Mouse (Mus musculus) cerebellum, postnatal 14 days (tissue): ENCODE measurements at regions not wholly inside any gene's neighbourhood (a gene's known extent, or its start where the extent isn't known, plus 50 kb on each side); places are given as distances from the start of the nearest gene placed in this dataset.

Experiments
- DNase-seq, 2 experiments: peaks; one replicate each; pipeline ENCODE4 v3.0.0; 2021; ENCODE audit warnings: mixed read lengths in 2 of 2

DNA sequence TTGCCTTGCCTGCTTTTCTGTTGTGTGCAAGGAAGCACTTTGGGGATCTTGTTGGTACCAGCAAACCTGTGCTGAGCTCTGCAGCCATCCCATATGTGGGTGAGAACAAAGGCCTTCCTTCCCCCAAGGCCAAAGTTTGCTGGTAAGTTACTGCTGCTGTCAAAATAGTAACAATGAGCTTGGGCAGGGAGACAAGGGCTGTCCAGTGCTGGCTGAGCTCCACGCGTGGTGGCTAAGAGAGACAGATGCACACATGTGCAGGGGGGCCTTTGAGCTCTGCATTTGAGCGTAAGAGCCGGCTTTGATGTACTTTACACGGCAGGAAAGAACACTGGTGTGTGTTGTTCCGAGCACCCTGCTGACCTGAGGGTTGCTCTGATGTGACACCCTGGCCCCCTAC is 132.2 kb upstream of the Runx1 start:
- no peak for DNase-seq

DNA sequence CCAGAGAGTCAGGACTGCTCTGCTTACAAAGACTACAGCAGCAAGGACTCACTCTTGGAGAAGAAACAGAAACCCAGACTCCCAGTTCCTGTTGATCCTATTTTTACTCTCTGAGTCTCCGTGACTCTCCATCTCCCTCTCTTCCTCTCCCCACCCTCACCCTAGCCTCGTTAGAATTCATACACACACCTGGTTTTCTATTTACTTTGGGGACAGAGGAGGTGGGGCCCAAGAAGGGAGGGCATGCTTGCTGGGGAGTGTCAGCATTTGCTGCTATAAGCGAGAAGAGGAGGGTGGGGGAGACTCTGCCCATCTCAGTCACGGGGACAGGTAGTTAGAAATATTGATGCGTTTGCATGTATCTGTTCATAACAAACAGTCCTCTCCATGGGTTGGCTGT is 129.6 kb upstream of the Runx1 start:
- no peak for DNase-seq

DNA sequence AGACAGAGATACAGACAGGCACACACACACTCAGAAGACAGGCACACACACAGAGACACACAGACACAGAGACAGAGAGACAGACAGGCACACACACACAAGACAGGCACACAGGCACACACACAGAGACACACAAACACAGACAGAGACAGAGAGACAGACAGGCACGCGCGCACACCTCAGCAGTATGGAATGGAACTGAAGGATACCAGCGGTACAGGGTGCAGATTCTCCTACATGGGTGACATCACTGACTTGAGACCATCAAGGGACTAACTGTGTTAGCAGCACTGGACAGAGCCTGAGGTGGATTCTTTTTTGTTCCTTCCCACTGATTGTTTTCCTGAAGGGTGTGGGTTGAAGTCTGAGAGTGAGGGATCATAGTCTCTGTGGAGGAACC is 129.1 kb upstream of the Runx1 start:
- DNase-seq = no peak

- DNase-seq = peak; percentile 38 to 66
Measured at GRCm38 (mm10) chr16:92953936-92954654, 128.1 kb upstream of the Runx1 start.

DNA sequence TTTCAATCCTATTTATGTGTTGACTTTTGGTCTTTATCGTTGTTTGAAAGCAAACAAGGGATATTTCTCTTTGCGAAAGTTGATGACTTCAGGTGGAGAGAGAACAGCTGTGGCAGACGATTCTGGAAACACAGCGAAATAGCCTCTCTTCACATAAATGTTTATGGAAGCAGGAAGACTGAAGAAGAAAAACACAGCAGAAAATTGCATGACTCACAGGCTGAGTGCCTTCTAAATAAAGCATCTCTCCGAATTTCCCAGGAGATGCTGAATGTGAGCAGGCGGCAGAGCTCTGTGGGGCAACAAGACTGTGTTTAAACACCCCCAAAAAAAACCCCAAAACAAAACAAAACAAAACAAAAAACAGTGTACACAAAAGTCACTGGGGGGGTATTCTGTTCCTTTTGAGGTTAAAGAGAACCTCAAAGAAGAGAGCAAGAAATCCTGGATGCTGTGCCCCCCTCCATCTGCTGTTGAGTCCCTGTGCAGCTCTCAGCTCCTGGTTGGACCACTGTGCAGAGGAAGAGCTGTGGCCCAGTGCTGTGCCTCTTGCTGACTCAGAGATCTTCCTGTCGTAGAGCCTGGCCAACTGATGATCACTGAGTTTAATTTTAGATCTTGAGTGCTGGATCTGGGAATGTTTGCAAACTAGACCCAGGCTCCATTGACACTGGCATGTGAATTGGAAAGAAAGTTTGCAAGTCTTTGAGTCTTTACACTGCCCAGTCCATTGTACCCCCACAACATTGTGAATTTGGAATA is 126.6 kb upstream of the Runx1 start:
- DNase-seq = no peak

GRCm38 (mm10) chr16:92951516-92951915 is 125.6 kb upstream of the Runx1 start:
- no peak for DNase-seq

DNA sequence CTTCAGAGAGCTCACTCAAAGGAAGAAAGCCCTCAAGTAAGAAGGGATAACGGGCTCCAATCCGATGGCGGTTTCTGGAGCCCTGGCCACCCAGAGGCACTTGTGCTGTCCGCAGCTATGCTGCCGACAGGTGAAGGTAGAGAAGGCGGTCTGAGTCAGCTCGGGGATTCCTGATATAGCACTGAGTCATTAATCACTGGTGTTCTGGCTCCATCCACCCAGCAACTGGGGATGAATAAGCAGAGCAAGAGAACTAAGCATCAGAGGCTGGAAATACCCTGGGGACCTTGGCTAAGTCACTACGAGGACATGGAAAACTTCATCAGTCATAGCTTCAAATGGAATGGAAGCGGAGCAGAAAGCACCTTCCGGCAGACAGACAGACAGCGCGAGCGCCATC is 122.5 kb upstream of the Runx1 start:
- no peak for DNase-seq

GRCm38 (mm10) chr16:92946554-92946953 is 120.6 kb upstream of the Runx1 start:
- DNase-seq = no peak

GRCm38 (mm10) chr16:92943901-92944300 is 118.0 kb upstream of the Runx1 start:
- no peak for DNase-seq

DNA sequence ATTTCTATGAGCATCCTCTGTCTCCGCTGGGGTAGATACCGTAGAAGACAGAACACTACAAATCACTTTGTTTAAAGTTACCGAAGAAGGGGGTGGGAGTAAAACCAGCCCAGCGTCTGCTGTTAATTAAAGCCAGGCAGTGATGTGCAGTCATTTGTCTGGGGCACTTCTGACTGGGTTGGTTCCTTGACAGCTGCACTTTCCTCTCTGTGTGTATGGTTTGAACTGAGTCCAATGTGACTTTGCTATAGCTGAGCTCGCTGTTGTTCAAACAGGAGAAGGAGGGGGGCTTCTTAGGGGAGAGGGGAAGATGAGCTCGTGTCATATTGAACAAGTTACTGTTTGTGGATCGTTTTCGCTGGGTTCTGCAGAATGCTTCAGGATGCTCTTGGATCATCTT is 113.7 kb upstream of the Runx1 start:
- no peak for DNase-seq

DNA sequence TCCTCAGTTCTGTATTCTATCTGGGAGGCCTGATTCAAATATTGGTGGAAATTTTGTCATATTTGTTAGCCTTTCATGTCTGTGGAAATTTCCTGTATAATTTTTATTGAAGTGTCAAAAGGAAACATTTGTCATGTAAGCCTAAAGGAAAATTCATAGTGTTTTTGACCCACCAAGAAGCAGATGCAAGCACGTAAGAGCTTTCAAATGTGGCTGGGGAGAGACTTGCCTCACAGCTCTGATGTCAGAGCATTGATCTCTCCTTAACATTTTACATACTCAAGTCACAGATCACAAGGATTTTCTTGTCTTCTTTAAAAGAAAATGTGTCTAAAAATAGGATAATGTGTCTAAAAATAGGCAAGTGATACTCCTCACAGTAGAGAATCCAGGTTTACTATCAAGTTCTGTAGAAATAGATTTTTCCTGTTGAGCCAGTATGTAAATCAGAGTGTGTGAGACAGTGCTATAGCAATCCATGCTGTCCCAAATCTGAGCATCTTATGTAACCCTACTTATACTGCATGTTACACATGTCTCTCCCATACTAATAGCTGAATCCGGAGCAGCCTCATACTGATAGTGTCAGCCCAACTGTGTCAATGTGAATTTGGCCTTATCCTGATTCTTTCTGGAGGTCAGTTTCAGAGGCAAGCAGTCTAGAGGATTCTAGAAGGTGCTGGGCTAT is 110.0 kb upstream of the Runx1 start:
- no peak for DNase-seq

DNA sequence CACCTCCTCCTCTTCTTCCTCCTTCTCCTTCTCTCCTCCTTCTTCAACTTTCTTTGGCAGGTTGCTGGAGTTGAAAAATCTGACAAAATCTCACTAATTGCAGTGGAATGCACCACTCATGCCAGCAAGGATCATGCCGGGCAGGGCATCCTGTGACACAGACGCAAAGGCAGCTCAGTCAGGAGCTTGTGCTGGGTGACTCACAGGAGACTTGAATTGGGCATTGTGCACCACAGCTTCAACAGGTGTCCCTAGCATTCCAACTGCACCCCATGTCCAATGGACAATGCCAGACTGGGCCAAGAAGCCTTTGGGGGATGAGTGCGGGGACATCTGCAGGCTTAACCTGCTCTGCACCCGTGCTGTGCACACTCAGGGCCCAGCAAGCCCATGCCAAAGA is 104.2 kb upstream of the Runx1 start:
- DNase-seq = no peak

DNA sequence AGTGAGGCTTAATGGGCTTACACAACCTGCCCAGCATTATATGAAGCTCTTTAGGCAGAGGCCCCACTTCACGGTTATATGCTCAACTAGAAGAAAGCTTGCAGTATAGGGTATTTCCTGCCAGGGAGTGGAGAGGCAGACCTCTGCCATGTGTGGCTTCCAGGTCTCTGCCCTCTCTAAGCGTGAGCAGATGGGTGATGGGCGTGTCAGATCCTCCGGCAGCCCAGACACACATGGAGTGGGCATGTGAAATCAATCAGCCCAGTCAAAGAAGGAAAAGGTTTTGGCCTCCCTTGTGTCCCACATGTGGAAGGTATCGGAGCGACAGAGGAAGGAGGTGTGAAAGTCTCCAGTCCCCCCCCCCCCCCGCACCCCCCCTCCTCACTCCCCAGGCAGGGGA is 102.3 kb upstream of the Runx1 start:
- DNase-seq = peak; percentile 48 to 49

DNA sequence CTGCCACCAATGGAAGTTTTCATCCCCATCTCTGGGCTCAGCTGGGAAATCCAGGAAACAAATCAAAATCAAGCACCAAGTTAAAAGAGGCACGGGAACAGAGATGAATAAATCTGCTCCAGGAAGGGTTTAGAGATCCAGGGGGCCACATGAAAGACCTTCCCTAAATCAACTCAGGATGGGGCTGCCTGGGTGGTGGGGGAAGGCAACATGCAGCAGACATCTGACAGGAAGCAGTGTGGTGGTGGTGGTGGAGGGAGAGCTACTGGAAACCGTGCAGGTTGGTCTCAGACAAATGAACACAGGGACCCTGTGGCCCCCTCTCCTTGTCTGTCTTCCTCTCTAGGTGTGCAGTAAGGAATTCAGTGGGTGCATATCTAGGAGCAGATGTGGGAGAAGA is 101.7 kb upstream of the Runx1 start:
- no peak for DNase-seq

GRCm38 (mm10) chr16:92926853-92927252 is 100.9 kb upstream of the Runx1 start:
- DNase-seq = no peak

DNA sequence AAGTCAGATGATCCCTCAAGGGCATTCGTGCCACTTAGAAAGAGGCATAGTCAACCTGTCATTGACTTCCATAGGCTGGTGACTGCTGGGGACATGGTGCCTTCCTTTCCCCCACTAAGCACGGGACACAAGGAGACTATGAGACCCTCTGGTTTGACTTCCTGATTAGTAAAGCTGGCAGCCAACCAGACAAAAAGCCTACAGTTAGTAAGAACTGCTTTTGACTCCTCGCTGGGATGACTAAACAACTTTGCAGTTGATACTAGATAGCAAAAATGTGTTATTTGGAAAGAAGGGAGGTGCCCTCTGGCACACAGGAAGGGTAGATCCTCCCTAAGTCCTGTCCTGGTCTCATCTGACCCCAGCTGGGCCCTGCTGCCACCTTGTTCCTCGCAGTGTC is 95.0 kb upstream of the Runx1 start:
- no peak for DNase-seq

GRCm38 (mm10) chr16:92917356-92917755 is 91.4 kb upstream of the Runx1 start:
- no peak for DNase-seq

- DNase-seq = no peak
Measured at GRCm38 (mm10) chr16:92915651-92916050, 89.7 kb upstream of the Runx1 start.

DNA sequence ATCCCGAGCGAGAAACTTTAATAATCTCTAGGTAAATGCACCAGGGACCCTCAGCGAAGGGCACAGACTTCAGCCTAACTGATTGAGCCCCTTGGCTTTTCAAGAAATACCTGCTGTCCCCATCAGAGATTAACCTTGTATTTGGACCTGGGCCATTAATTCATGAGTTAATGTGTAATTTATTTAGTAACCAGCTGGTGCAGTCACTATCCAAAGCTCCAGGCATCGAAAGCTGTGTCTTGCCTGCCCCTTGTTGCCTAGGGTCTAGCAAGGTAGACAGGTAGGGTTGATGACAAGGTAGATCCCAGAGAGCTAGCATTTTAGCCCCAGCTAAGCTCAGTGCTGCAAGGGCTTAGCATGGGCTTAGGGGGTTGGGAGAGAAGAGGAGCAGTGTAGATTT is 80.9 kb upstream of the Runx1 start:
- DNase-seq = no peak

DNA sequence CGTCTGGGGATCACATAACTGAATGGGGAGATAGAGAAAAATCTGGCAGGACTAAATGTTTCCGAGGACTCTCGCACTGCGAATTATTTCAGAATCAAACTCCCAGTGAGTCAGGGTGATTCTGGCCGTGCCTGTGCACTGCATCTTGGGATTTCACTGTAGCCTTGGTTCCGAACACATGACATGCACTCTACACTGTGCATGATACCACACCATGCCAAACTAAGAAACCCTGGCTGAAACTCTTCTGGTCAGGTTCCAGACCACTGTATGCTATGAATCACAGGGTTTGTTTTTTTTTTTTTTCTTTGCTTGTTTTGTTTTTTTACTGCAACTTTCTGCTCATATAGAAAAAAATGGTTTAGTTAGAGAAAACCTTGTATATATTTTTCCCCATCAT is 79.7 kb upstream of the Runx1 start:
- DNase-seq = no peak

- DNase-seq = no peak
Measured at GRCm38 (mm10) chr16:92903892-92904473, 78.0 kb upstream of the Runx1 start.

- no peak for DNase-seq
Measured at GRCm38 (mm10) chr16:92903486-92903885, 77.5 kb upstream of the Runx1 start.

- no peak for DNase-seq
Measured at GRCm38 (mm10) chr16:92899704-92900103, 73.8 kb upstream of the Runx1 start.

- DNase-seq = peak in 1 of 2 experiments; percentile 14
Measured at GRCm38 (mm10) chr16:92891741-92892140, 65.8 kb upstream of the Runx1 start.
